Mouse (Mus musculus): Measurements from ENCODE around the gene Angel2.

DNA sequence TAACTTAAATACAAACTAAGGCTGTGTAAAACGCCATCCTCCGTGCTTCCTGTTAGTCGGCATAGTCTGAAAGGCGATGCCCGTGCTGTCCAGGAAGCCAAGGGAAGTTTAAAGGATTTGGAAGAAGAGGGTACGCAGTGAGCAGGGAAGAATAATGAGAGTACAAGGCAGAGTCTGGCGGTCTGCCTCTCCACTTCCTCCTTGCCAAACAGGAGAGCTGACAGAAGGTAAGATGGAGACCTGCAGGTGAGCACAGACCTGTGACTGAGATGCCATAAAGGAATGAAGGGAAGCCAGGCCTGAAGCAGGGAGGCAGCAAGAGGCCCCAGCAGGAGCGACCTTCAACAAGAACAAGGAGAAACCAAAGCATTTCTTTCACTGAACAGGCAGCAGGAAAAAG lies 49.3 kb downstream of the Angel2 start:
- TF ChIP-seq GATA1 (IDR thresholded peaks at IDR 0.05; ENCODE audit: borderline replicate concordance, low read length) (no peak), FLI1 (IDR thresholded peaks at IDR 0.05; ENCODE audit: low read length) (no peak)
